Mouse (Mus musculus) CD4-positive, CD25-positive, alpha-beta regulatory T cell (primary cell): Measurements from ENCODE around the gene Zeb2. TPM values are rescaled to one million over a fixed set of nuclear protein-coding genes. Genes with fewer than 3 reads are reported as not detected.

Experiments
- polyA plus RNA-seq: library from polyadenylated mRNA; unstranded; fragments of 100-300 nt; shearing (Covaris generic); gene quantifications from one replicate; pipeline ENCODE4 v1.2.1, GENCODE M21; 2017

Zeb2 gene
- polyA plus RNA-seq = 1.5 TPM

GRCm38 (mm10) chr2:45117087-45117561, at the start of gene Zeb2:
TSS of gene Zeb2 (minus strand) at chr2:45117395.

Other genes starting within 250 kb of the Zeb2 start
- 15.4 TPM for gene Gtdc1, start 189.7 kb downstream of the Zeb2 start, polyA plus RNA-seq